Mouse (Mus musculus) neural tube, embryonic 13.5 days (tissue): ENCODE measurements at regions not wholly inside any gene's neighbourhood (a gene's known extent, or its start where the extent isn't known, plus 50 kb on each side); places are given as distances from the start of the nearest gene placed in this dataset.

Source experiments
- ATAC-seq: fragments of 200-750 bp; cut with Nextera tagmentation; 2 replicates; pipeline ENCODE4 v1.8.0; 2017; ENCODE audit warnings: low read depth, mild to moderate bottlenecking, moderate TSS enrichment, moderate library complexity
- H3K27ac ChIP-seq: fragments of 300-500 bp; sonication (generic); replicated peaks from 2 replicates; pipeline ENCODE4 v1.5.1; 2015; ENCODE audit warnings: moderate library complexity, mild to moderate bottlenecking, inconsistent platforms
- H3K27me3 ChIP-seq: fragments of 300-500 bp; sonication (generic); 2 replicates; pipeline ENCODE4 v1.6.1; 2015; ENCODE audit warnings: mild to moderate bottlenecking, inconsistent platforms
- H3K36me3 ChIP-seq: fragments of 300-500 bp; sonication (generic); 2 replicates; pipeline ENCODE4 v1.6.1; 2015; ENCODE audit warnings: mild to moderate bottlenecking, inconsistent platforms
- H3K4me1 ChIP-seq: fragments of 300-500 bp; sonication (generic); replicated peaks from 2 replicates; pipeline ENCODE4 v1.6.1; 2015; ENCODE audit warnings: inconsistent platforms
- H3K4me2 ChIP-seq: fragments of 300-500 bp; sonication (generic); 2 replicates; pipeline ENCODE4 v1.6.1; 2015; ENCODE audit warnings: inconsistent platforms, mild to moderate bottlenecking, moderate library complexity
- H3K4me3 ChIP-seq: fragments of 300-500 bp; sonication (generic); 2 replicates; pipeline ENCODE4 v1.5.1; 2015; ENCODE audit warnings: mild to moderate bottlenecking, inconsistent platforms
- H3K9ac ChIP-seq: fragments of 300-500 bp; sonication (generic); 2 replicates; pipeline ENCODE4 v1.6.1; 2015; ENCODE audit warnings: moderate library complexity, mild to moderate bottlenecking, inconsistent platforms
- H3K9me3 ChIP-seq: fragments of 300-500 bp; sonication (generic); 2 replicates; pipeline ENCODE4 v1.6.1; 2016; ENCODE audit warnings: inconsistent platforms
- WGBS: fragments of 180-500 bp; shearing (Covaris S2); methylation state at CpG from one replicate; pipeline ENCODE4 v1.1.7; 2015; 5-methylcytosine and 5-hydroxymethylcytosine counted together

DNA sequence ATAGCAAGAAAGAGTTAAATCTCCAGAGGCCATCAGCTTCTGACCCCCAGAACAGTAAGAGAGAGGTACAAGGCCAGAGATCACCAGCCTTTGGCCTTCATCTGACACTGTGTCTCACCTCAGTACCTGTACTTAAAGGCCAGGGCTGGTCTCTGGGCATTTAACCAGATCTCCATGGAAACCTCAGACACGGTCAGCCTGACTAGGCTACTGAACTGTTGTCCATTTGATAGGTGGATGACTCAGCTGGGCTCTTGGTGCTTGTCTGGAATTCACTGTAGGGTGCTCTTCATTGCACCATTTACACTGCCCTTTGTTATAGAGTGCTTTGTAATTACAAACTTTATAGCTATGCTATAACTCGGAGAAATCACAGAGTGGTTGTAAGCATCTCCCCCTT lies 335.1 kb upstream of the Camk1g start:
- Histone ChIP-seq H3K4me3 (no peak overlapping the region), H3K9ac (no peak overlapping the region), H3K36me3 (no peaks in the 10 kb centered on the region), H3K4me1 (peaks cover 32% of the 10 kb centered on the region), H3K9me3 (no peaks in the 10 kb centered on the region), H3K4me2 (no peak overlapping the region), H3K27ac (no peak overlapping the region), H3K27me3 (no peaks in the 10 kb centered on the region)
- 17% methylated on average over 2 of the region's 2 CpGs for WGBS
- ATAC-seq: no peak

DNA sequence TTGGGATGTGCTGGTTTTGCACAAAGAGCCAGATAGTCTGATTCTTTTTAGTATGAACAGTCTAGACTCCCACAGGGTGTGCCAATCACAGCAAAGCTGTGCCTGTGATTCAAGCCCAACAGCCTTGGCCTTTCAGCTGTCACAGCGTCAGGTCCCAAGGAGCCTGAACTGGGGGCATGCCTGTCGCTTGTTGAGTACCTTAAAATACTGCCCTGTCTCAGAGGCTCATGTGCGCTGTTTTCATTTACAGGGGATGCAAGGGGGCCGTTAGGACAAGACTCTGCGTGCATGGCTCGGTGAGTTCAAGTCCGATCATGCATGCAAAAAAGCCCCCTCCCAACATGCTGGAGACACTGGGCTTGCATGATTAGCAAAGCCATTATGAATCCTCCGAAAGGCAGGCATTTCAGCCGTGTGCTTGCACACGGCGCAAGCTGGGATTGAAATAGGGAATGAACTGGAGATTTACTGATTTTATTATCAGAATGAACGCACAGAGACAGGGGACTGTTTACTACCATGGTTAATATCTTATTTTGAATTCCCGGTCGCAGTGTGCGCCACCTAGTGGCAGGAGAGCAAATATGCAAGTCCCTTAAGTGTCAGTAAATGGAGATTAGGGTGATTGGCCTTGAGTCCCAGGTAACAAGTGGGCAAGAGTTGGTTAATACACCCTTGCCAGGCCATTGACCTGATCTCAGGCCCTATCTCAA lies 332.8 kb upstream of the Camk1g start:
- Histone ChIP-seq H3K27ac (peak overlapping the region; percentile 78), H3K27me3 (no peaks in the 10 kb centered on the region), H3K4me1 (peaks cover 52% of the 10 kb centered on the region), H3K9me3 (no peaks in the 10 kb centered on the region), H3K4me3 (peak overlapping the region; percentile 18; the same call in 1 of the 2 replicates), H3K9ac (peak overlapping the region; percentile 59), H3K36me3 (no peaks in the 10 kb centered on the region), H3K4me2 (peak overlapping the region; percentile 47)
- ATAC-seq: peak; percentile 54; the same call in 1 of the 2 replicates
- WGBS: 13% methylated on average over 15 of the region's 15 CpGs

DNA sequence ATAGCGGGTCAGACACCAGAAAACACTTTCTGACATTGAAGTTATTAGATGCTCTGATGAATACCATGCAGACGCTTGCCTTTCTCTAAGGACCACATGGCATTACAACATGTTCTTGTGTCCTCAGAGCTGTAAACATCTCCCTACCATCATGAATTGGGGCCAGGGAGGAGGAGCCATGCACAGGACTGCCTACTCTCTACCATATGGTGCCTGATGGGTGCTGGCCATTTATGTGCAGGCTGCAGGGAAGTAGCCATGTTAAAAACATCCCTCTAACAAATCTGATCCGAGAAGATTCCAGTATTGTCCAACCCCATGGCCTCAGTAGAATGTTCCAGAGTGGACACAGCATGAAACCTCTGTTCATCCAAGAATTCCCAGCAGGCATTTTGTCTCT lies 330.1 kb upstream of the Camk1g start:
- Histone ChIP-seq H3K27ac (no peak overlapping the region), H3K36me3 (no peaks in the 10 kb centered on the region), H3K9ac (no peak overlapping the region), H3K9me3 (no peaks in the 10 kb centered on the region), H3K4me2 (no peak overlapping the region), H3K4me3 (no peak overlapping the region), H3K4me1 (peaks cover 62% of the 10 kb centered on the region), H3K27me3 (no peaks in the 10 kb centered on the region)
- no peak for ATAC-seq
- WGBS: 75% methylated on average over 3 of the region's 3 CpGs

DNA sequence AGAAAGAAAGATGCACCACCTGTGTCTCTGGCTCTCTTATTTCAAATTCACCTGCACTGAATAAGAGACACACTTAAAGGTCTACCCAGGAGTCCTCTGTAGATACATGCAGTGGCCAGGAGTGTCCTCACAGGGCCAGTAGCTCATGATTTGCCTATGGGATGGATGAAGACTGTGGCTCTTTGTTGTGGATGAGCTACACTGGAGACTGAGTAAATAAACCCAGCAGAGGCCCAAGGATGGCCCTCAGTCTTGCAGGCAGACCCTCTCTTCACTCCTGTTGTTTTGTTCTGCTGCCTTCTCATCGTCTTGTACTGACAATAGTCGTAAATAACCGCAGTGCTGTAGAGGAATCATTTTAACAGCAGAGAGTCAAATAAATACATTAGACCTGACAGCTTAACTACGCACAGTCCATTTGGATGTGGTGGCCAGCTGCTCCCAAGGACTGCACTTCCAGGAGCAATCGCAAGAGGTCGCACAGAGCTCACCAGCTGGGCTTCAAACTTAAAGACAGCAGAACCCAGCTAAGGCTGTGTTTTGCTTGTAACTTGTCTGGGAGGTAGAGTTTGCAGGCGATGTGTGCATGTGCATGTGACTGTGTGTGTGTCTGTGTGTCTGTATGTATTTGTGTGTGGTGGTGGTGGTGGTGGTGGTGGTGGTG lies 328.6 kb upstream of the Camk1g start:
- H3K4me3 ChIP-seq: no peak overlapping the region
- 4% methylated on average over 7 of the region's 7 CpGs for WGBS
- H3K36me3 ChIP-seq: no peaks in the 10 kb centered on the region

DNA sequence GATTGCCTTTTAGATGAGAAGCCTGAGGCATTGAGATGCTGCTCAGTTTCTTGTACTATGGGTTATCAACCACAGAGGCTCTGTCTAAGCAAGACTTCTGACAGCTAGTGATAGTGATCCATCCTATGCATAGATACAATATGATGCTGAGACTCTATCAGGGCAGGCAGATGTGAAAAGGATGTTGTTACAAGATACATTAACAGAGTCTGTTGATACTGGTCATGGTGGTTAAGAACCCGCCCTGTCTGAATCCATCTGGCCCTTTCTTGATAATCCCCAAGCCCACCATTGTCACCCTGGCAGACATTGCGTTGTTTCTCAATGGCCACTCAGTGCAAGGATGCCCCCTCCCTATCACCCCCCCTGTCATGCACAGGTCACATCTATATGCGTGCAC lies 327.8 kb upstream of the Camk1g start:
- H3K4me1 ChIP-seq: peaks cover 53% of the 10 kb centered on the region
- no peak for ATAC-seq
- H3K27ac ChIP-seq: peak overlapping the region; percentile 81; the same call in 1 of the 2 replicates
- no peak overlapping the region for H3K9ac ChIP-seq
- H3K36me3 ChIP-seq: no peaks in the 10 kb centered on the region
- no peaks in the 10 kb centered on the region for H3K27me3 ChIP-seq
- WGBS: 81% methylated on average over 3 of the region's 3 CpGs
- H3K4me3 ChIP-seq: no peak overlapping the region
- no peak overlapping the region for H3K4me2 ChIP-seq
- H3K9me3 ChIP-seq: no peaks in the 10 kb centered on the region

More for the DNA sequence above, 328.6 kb upstream of the Camk1g start:
- Histone ChIP-seq H3K27ac (peak overlapping the region; percentile 81), H3K4me1 (peaks cover 62% of the 10 kb centered on the region), H3K27me3 (no peaks in the 10 kb centered on the region), H3K9ac (no peak overlapping the region), H3K9me3 (no peaks in the 10 kb centered on the region), H3K4me2 (no peak overlapping the region)
- ATAC-seq: peak; percentile 52

DNA sequence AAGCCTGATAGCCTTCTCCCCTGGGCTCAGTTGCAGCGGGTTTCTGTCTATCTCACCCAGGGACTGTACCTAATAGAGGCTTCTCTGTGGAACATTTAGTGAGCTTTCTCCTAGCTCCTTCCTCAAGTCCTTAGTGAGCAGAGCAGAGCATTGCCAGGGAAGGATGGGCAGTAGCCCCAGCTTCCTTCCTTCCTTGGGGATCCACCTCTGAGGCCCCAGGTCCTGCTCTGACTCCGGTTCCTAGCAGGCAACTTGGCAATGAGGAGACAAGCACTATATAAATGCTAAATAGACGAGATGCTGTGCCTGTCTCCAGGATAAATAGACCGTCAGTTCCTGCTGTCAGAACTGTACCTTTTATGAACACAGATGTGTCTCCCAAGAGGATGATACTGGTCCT lies 326.9 kb upstream of the Camk1g start:
- Histone ChIP-seq H3K4me2 (no peak overlapping the region), H3K27ac (peak overlapping the region; percentile 33; the same call in 1 of the 2 replicates), H3K36me3 (no peaks in the 10 kb centered on the region), H3K27me3 (no peaks in the 10 kb centered on the region), H3K4me3 (no peak overlapping the region), H3K9ac (no peak overlapping the region), H3K9me3 (no peaks in the 10 kb centered on the region), H3K4me1 (peaks cover 45% of the 10 kb centered on the region)
- 38% methylated on average over 4 of the region's 4 CpGs for WGBS
- no peak for ATAC-seq

DNA sequence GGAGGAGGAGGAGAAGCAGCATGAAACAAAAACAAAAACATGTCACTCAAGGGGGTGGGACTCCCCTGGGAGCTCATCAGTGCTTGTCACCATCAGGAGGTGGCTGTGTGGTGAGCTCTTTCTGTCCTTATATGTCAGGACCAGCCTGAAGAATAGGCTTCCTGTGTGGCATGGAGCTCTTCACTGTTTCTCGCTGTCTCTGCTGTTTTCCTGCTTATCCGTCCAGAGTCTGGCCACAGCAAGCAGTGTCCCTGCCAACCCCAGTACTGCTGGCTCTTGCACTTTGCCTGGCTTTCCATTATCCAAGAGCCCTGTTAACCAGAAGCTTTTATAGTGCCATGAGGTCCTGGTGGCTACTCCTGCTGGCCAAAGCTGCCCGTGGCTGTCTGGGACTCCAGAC lies 322.9 kb upstream of the Camk1g start:
- H3K36me3 ChIP-seq: no peaks in the 10 kb centered on the region
- no peaks in the 10 kb centered on the region for H3K9me3 ChIP-seq
- no peak overlapping the region for H3K4me2 ChIP-seq
- H3K9ac ChIP-seq: no peak overlapping the region
- H3K4me1 ChIP-seq: peaks cover 29% of the 10 kb centered on the region
- ATAC-seq: no peak
- H3K27ac ChIP-seq: no peak overlapping the region
- H3K4me3 ChIP-seq: no peak overlapping the region
- no peaks in the 10 kb centered on the region for H3K27me3 ChIP-seq
- 43% methylated on average over 3 of the region's 3 CpGs for WGBS

DNA sequence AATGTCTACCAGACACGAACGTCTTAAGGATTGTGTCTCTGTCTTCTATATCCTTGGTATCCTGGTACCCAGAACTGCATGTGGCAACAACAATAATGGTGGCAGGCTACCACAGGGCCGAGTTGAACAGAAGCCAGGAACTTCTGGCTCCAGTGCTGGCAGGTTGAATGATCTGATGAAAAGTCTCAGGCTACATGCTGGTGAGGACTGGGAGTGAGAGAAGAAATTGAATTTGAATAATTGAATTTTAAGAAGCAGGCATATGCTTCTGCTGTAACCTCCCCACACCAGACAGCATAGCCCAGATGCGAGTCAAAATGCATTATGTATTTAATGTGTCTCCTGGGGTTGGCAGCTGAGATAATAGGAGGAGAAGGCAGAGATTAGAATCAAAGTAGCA lies 319.5 kb upstream of the Camk1g start:
- peak overlapping the region; percentile 59 for H3K27ac ChIP-seq
- no peak overlapping the region for H3K9ac ChIP-seq
- H3K36me3 ChIP-seq: no peaks in the 10 kb centered on the region
- H3K27me3 ChIP-seq: no peaks in the 10 kb centered on the region
- H3K4me3 ChIP-seq: no peak overlapping the region
- H3K4me1 ChIP-seq: peaks cover 18% of the 10 kb centered on the region
- WGBS: 37% methylated on average over 4 of the region's 4 CpGs
- H3K4me2 ChIP-seq: no peak overlapping the region
- no peaks in the 10 kb centered on the region for H3K9me3 ChIP-seq
- peak; percentile 40; the same call in 1 of the 2 replicates for ATAC-seq

DNA sequence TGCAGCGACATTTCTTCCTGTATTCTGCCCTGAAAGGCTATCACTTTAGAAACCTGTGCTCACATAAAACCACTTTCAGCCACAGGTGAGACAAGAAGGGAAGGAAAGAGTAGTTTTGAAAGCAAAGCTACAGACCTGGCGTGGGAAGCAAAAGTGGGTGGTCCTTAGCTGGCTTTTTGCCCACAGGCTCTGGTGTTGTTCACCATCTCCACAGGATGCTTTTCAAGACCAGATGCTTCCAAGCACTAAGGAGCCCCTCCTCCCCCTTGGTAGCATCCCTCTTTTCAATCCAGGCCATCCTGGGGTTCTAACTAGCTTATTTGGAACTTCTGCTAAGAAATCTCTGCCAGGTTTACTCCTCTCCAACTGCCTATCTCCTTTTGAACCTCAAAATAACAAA lies 312.8 kb upstream of the Camk1g start:
- WGBS: 52% methylated on average over 2 of the region's 2 CpGs

DNA sequence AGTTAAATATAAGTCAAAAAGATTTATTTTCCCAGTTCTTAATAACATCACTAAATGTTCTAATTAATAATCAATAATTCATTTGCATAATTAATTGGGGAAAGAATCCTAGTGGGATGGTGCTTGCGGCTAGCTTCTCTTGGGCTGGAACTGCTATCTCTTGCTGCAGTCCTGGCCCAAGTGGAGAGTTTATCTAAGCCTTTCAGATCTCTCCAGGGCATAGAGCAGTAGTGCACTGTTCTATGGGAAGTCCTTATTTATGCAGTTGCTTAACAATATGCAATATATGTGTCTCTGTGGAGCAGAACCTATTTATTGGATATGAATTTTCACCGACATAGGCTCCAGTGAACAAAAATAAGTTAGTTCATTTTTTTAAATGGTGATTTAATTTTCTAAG lies 308.4 kb upstream of the Camk1g start:
- Histone ChIP-seq H3K4me3 (no peak overlapping the region), H3K9ac (no peak overlapping the region), H3K4me2 (no peak overlapping the region), H3K27ac (no peak overlapping the region), H3K27me3 (no peaks in the 10 kb centered on the region), H3K9me3 (no peaks in the 10 kb centered on the region), H3K36me3 (no peaks in the 10 kb centered on the region), H3K4me1 (peaks cover 16% of the 10 kb centered on the region)
- no peak for ATAC-seq
- WGBS: 66% methylated on average over 2 of the region's 2 CpGs

More for the DNA sequence above, 312.8 kb upstream of the Camk1g start:
- Histone ChIP-seq H3K4me2 (no peak overlapping the region), H3K4me3 (no peak overlapping the region), H3K27ac (no peak overlapping the region), H3K9me3 (no peaks in the 10 kb centered on the region), H3K36me3 (no peaks in the 10 kb centered on the region), H3K27me3 (no peaks in the 10 kb centered on the region), H3K9ac (no peak overlapping the region), H3K4me1 (peaks cover under 1% of the 10 kb centered on the region)
- ATAC-seq: no peak

DNA sequence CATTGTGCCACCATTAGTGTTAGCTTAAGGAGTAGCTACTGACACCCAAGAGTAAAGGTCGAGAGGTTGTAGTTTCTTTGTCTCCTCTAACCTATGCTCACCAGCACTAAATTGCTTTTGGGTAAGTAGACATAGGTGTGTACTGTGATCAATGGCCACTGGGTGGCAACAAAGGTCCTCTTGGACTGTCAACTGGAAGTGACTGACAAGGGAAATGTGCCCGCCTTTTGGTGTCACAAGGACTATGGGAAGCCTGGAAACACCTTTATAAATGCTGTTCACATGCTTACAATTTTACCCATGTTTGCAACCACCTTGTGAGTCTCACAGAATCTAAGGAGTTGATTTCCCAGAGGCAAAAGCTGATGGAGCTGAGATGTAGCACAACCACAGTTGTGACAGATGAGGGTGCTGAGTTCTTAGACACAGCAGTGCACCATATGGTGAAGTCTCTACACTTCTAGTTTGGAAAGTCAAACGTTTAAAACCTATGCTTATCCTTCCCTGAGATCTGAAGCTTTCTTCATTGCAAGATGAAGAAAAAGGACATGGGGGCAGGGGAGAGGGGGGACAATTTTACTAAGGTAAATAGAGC lies 303.2 kb upstream of the Camk1g start:
- Histone ChIP-seq H3K4me2 (no peak overlapping the region), H3K4me3 (no peak overlapping the region), H3K27me3 (no peaks in the 10 kb centered on the region), H3K9me3 (0 out of 2 replicates have a peak, but pooled peaks cover 5% of the 10 kb centered on the region), H3K36me3 (no peaks in the 10 kb centered on the region), H3K9ac (no peak overlapping the region), H3K4me1 (peaks cover 35% of the 10 kb centered on the region), H3K27ac (0 out of 2 replicates have a peak overlapping the region, but pooled peaks have one; percentile 55)
- ATAC-seq: 0 out of 2 replicates have a peak, but pooled peaks have one; percentile 38
- WGBS: 41% methylated on average over 3 of the region's 3 CpGs

DNA sequence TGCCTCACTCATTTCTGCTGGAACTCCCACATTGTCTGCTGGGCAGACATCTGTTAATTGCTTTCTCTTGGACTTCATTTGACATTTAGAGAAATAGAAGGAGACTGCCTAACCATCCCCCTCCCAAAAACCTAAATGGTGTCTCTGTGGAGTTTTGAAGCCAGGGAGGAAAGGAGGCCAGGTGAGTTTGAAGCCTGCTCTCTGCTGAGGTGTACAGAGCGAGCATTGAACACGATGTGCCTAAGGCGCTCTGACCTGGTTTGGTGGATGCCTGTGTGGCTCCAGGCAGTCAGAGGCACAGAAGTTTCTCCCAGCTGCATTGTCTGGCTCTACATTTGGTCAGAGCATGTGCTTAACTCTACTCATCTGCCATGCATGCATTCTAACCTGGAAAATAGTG lies 302.6 kb upstream of the Camk1g start:
- no peak overlapping the region for H3K4me3 ChIP-seq
- peak overlapping the region; percentile 55 for H3K27ac ChIP-seq
- 0 out of 2 replicates have a peak, but pooled peaks cover 5% of the 10 kb centered on the region for H3K9me3 ChIP-seq
- no peak for ATAC-seq
- H3K9ac ChIP-seq: no peak overlapping the region
- H3K27me3 ChIP-seq: no peaks in the 10 kb centered on the region
- H3K36me3 ChIP-seq: no peaks in the 10 kb centered on the region
- peaks cover 32% of the 10 kb centered on the region for H3K4me1 ChIP-seq
- H3K4me2 ChIP-seq: no peak overlapping the region
- 81% methylated on average over 3 of the region's 3 CpGs for WGBS
